Mouse (Mus musculus) MEL (cell line): ENCODE results near the gene Guk1. TPM values are rescaled to one million over a fixed set of nuclear protein-coding genes. Genes with fewer than 3 reads are reported as not detected.

ENCODE experiments used
- DNase-seq: peaks from one replicate; pipeline ENCODE4 v3.0.0; 2011; ENCODE audit warnings: low read depth, low spot score
- H3K27ac ChIP-seq: 2 replicates; pipeline ENCODE4 v1.5.1; 2012; ENCODE audit warnings: low read depth, mild to moderate bottlenecking, control low read depth, low read length, moderate library complexity; ENCODE audit not compliant: control insufficient read depth
- H3K27me3 ChIP-seq, 2 experiments: fragments of 150-350 bp in 1 of 2; sonication (generic) in 1 of 2; 2 replicates each; pipeline ENCODE4 v1.6.1; 2012; ENCODE audit warnings: low read length in 2 of 2, mild to moderate bottlenecking in 2 of 2, improper control_type of control experiment in 1 of 2, moderate library complexity in 1 of 2; ENCODE audit not compliant: insufficient read depth in 2 of 2, control insufficient read depth in 1 of 2
- H3K36me3 ChIP-seq, 2 experiments: 2 replicates each; pipeline ENCODE4 v1.6.1; 2012 to 2014; ENCODE audit warnings: low read length in 2 of 2, improper control_type of control experiment in 1 of 2, inconsistent platforms in 1 of 2, mild to moderate bottlenecking in 1 of 2; ENCODE audit not compliant: insufficient read depth in 2 of 2, control insufficient read depth in 1 of 2
- H3K4me1 ChIP-seq, 2 experiments: fragments of 150-350 bp in 1 of 2; sonication (generic) in 1 of 2; 2 replicates each; pipeline ENCODE4 v1.6.1; 2012; ENCODE audit warnings: low read length in 2 of 2, improper control_type of control experiment in 1 of 2, mild to moderate bottlenecking in 1 of 2; ENCODE audit not compliant: insufficient read depth in 2 of 2, control insufficient read depth in 1 of 2
- H3K4me3 ChIP-seq, 2 experiments: fragments of 150-350 bp in 1 of 2; sonication (generic) in 1 of 2; 2 replicates each; pipeline ENCODE4 v1.5.1; 2012; ENCODE audit warnings: low read depth in 2 of 2, low read length in 2 of 2, mild to moderate bottlenecking in 2 of 2, moderate library complexity in 2 of 2, control low read depth in 1 of 2, improper control_type of control experiment in 1 of 2; ENCODE audit not compliant: control insufficient read depth in 1 of 2, insufficient read depth in 1 of 2
- H3K79me2 ChIP-seq: 2 replicates; pipeline ENCODE4 v1.6.1; 2012; ENCODE audit warnings: mild to moderate bottlenecking, low read length, moderate library complexity; ENCODE audit not compliant: control insufficient read depth, poor library complexity, insufficient read depth
- H3K9ac ChIP-seq: 2 replicates; pipeline ENCODE4 v1.6.1; 2012; ENCODE audit warnings: low read depth, mild to moderate bottlenecking, control low read depth, low read length, moderate library complexity; ENCODE audit not compliant: control insufficient read depth, poor library complexity, severe bottlenecking
- H3K9me3 ChIP-seq: fragments of 150-350 bp; sonication (generic); replicated peaks from 2 replicates; pipeline ENCODE4 v1.6.1; 2012; ENCODE audit warnings: mild to moderate bottlenecking, low read length, improper control_type of control experiment, moderate library complexity; ENCODE audit not compliant: insufficient read depth
- BHLHE40 ChIP-seq: IDR thresholded peaks from 2 replicates; pipeline ENCODE4 v1.6.1; 2012; ENCODE audit warnings: low read depth, mild to moderate bottlenecking, inconsistent platforms, low read length, improper control_type of control experiment, borderline replicate concordance
- CHD1 ChIP-seq: IDR thresholded peaks from 2 replicates; pipeline ENCODE4 v1.6.1; 2012; ENCODE audit warnings: low read depth, mild to moderate bottlenecking, inconsistent platforms, low read length, improper control_type of control experiment
- CHD2 ChIP-seq: IDR thresholded peaks from 2 replicates; pipeline ENCODE4 v1.6.1; 2011; ENCODE audit warnings: low read length, improper control_type of control experiment
- CTCF ChIP-seq, 3 experiments: IDR thresholded peaks in 2 of 3; conservative IDR thresholded peaks in 1 of 3; 2 replicates each; pipeline ENCODE4 v1.5.1; 2011 to 2012; ENCODE audit warnings: low read length in 3 of 3, low read depth in 2 of 3, mild to moderate bottlenecking in 2 of 3, improper control_type of control experiment in 1 of 3, inconsistent platforms in 1 of 3, mixed read lengths in 1 of 3, moderate library complexity in 1 of 3; ENCODE audit not compliant: control insufficient read depth in 1 of 3, insufficient read depth in 1 of 3, poor library complexity in 1 of 3, severe bottlenecking in 1 of 3
- E2F4 ChIP-seq: IDR thresholded peaks from 2 replicates; pipeline ENCODE4 v1.6.1; 2011; ENCODE audit warnings: low read depth, low read length, improper control_type of control experiment, borderline replicate concordance
- ELF1 ChIP-seq: IDR thresholded peaks from 2 replicates; pipeline ENCODE4 v1.6.1; 2014; ENCODE audit warnings: low read depth, mild to moderate bottlenecking, inconsistent platforms, low read length, improper control_type of control experiment, moderate library complexity
- EP300 ChIP-seq, 2 experiments: IDR thresholded peaks; 2 replicates each; pipeline ENCODE4 v1.6.1; 2011; ENCODE audit warnings: improper control_type of control experiment in 2 of 2, low read length in 2 of 2, low read depth in 1 of 2, mild to moderate bottlenecking in 1 of 2
- GABPA ChIP-seq: IDR thresholded peaks from 2 replicates; pipeline ENCODE4 v1.6.1; 2012; ENCODE audit warnings: low read depth, mild to moderate bottlenecking, inconsistent platforms, low read length, improper control_type of control experiment, moderate library complexity
- GATA1 ChIP-seq: IDR thresholded peaks from 2 replicates; pipeline ENCODE4 v1.6.1; 2011; ENCODE audit warnings: low read depth, low read length, improper control_type of control experiment
- HCFC1 ChIP-seq: IDR thresholded peaks from 2 replicates; pipeline ENCODE4 v1.6.1; 2012; ENCODE audit warnings: low read depth, mild to moderate bottlenecking, inconsistent platforms, low read length, improper control_type of control experiment, moderate library complexity
- JUND ChIP-seq: IDR thresholded peaks from 2 replicates; pipeline ENCODE4 v1.6.1; 2011; ENCODE audit warnings: low read depth, mild to moderate bottlenecking, improper control_type of control experiment, low read length
- KAT2A ChIP-seq: conservative IDR thresholded peaks from 2 replicates; pipeline ENCODE4 v1.6.1; 2012; ENCODE audit warnings: low read depth, low read length, improper control_type of control experiment, inconsistent platforms
- MAFK ChIP-seq: IDR thresholded peaks from 2 replicates; pipeline ENCODE4 v1.6.1; 2011; ENCODE audit warnings: low read depth, mild to moderate bottlenecking, low read length, improper control_type of control experiment, borderline replicate concordance
- MAX ChIP-seq: IDR thresholded peaks from 2 replicates; pipeline ENCODE4 v1.6.1; 2011; ENCODE audit warnings: low read length, improper control_type of control experiment
- MEF2A ChIP-seq: IDR thresholded peaks from 2 replicates; pipeline ENCODE4 v1.6.1; 2014; ENCODE audit warnings: low read depth, mild to moderate bottlenecking, inconsistent platforms, low read length, improper control_type of control experiment; ENCODE audit not compliant: poor library complexity, insufficient replicate concordance, severe bottlenecking; ENCODE audit errors: extremely low read depth
- MXI1 ChIP-seq: IDR thresholded peaks from 2 replicates; pipeline ENCODE4 v1.6.1; 2011; ENCODE audit warnings: mild to moderate bottlenecking, low read depth, low read length, improper control_type of control experiment
- MYC ChIP-seq: IDR thresholded peaks from 2 replicates; pipeline ENCODE4 v1.6.1; 2011; ENCODE audit warnings: low read depth, mild to moderate bottlenecking, low read length, improper control_type of control experiment, moderate library complexity
- NELFE ChIP-seq: IDR thresholded peaks from 2 replicates; pipeline ENCODE4 v1.6.1; 2011; ENCODE audit warnings: low read depth, low read length, improper control_type of control experiment
- POLR2AphosphoS5 ChIP-seq: IDR thresholded peaks from 2 replicates; pipeline ENCODE4 v1.6.1; 2012; ENCODE audit warnings: low read depth, borderline replicate concordance, mild to moderate bottlenecking, inconsistent platforms, low read length, moderate library complexity, mixed read lengths
- RAD21 ChIP-seq: IDR thresholded peaks from 2 replicates; pipeline ENCODE4 v1.6.1; 2011; ENCODE audit warnings: mild to moderate bottlenecking, low read depth, low read length, improper control_type of control experiment
- RCOR1 ChIP-seq: IDR thresholded peaks from 2 replicates; pipeline ENCODE4 v1.6.1; 2012; ENCODE audit warnings: low read depth, mild to moderate bottlenecking, inconsistent platforms, low read length, improper control_type of control experiment
- SIN3A ChIP-seq: IDR thresholded peaks from 2 replicates; pipeline ENCODE4 v1.6.1; 2012; ENCODE audit warnings: low read length, improper control_type of control experiment, inconsistent platforms
- SMC3 ChIP-seq: IDR thresholded peaks from 2 replicates; pipeline ENCODE4 v1.6.1; 2011; ENCODE audit warnings: low read depth, low read length, improper control_type of control experiment
- TBP ChIP-seq: IDR thresholded peaks from 2 replicates; pipeline ENCODE4 v1.8.0; 2011; ENCODE audit warnings: low read depth, low read length, improper control_type of control experiment
- UBTF ChIP-seq: IDR thresholded peaks from 2 replicates; pipeline ENCODE4 v1.6.1; 2012; ENCODE audit warnings: low read depth, mild to moderate bottlenecking, inconsistent platforms, low read length, improper control_type of control experiment, moderate library complexity, borderline replicate concordance; ENCODE audit not compliant: insufficient read depth
- USF1 ChIP-seq: IDR thresholded peaks from 2 replicates; pipeline ENCODE4 v1.6.1; 2014; ENCODE audit warnings: low read depth, mild to moderate bottlenecking, inconsistent platforms, low read length, improper control_type of control experiment, moderate library complexity
- USF2 ChIP-seq, 2 experiments: IDR thresholded peaks; 2 replicates each; pipeline ENCODE4 v1.6.1; 2011 to 2012; ENCODE audit warnings: improper control_type of control experiment in 2 of 2, low read length in 2 of 2, borderline replicate concordance in 1 of 2, inconsistent platforms in 1 of 2, low read depth in 1 of 2, mild to moderate bottlenecking in 1 of 2; ENCODE audit not compliant: insufficient read depth in 1 of 2
- ZC3H11A ChIP-seq: IDR thresholded peaks from 2 replicates; pipeline ENCODE4 v1.6.1; 2012; ENCODE audit warnings: low read depth, mild to moderate bottlenecking, inconsistent platforms, low read length, improper control_type of control experiment
- ZKSCAN1 ChIP-seq: IDR thresholded peaks from 2 replicates; pipeline ENCODE4 v1.6.1; 2012; ENCODE audit warnings: low read depth, mild to moderate bottlenecking, inconsistent platforms, low read length, improper control_type of control experiment, moderate library complexity
- ZMIZ1 ChIP-seq: IDR thresholded peaks from 2 replicates; pipeline ENCODE4 v1.6.1; 2012; ENCODE audit warnings: low read depth, mild to moderate bottlenecking, inconsistent platforms, low read length, improper control_type of control experiment, moderate library complexity
- polyA plus RNA-seq, 2 experiments: library from polyadenylated mRNA; stranded (reverse) in 1 of 2; unstranded in 1 of 2; fragments of >175 nt in 1 of 2; fragments of >200 nt in 1 of 2; gene quantifications; 2 replicates each; pipeline versions ENCODE4 v1.2.1 to v1.2.4; 2012; ENCODE audit warnings: low replicate concordance in 2 of 2, low read depth in 1 of 2; ENCODE audit not compliant: insufficient read length in 2 of 2, insufficient read depth in 1 of 2, missing spikeins in 1 of 2
- total RNA-seq: library from RNA; depleted of rRNA; stranded (reverse); fragments of 300-350 nt; gene quantifications from 2 replicates; pipeline ENCODE4 v1.2.3, GENCODE M21; 2012

The Guk1 gene
- total and polyA plus RNA-seq, 3 experiments = 215 to 295 TPM; not detected in 1

DNA sequence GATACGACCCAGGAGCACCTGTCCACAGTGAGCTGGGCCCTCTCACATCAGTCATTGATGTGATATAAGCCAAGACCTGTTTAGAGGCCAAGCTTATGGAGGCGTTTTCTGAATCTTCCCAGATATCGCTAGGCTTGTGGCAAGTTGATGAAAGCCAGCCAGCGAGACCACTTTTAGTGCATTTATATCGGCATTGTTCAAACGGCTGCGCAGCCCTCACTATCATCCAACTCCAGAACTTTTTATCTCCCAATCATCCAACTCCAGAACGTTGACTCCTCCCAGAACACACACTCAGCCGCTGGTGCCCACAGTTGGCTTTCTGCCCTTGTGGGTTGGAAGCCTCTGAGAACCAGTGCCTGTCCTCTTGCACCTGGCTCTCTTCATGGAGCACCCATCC, 27.6 kb downstream of the Guk1 start (continued):
- TF ChIP-seq GABPA = no peak
- TF ChIP-seq EP300 (IDR thresholded peaks at IDR 0.05; ENCODE audit: low read depth in 1 of 2, low read length in 2 of 2) = peak; percentile 98 to 99
- no peak; the same call in 1 of the 2 replicates for TF ChIP-seq CHD2
- no peak for TF ChIP-seq E2F4
- TF ChIP-seq GATA1 = peak; percentile 100
- no peak for TF ChIP-seq KAT2A
- TF ChIP-seq NELFE = peak; percentile 46
- no peak for TF ChIP-seq POLR2AphosphoS5
- peak; percentile 90 for TF ChIP-seq SIN3A
- no peak for TF ChIP-seq USF1

- peak within 1 kb of the TSS; percentile 93 for H3K9ac ChIP-seq
- DNase-seq = peak; percentile 100
- H3K9me3 ChIP-seq = no peaks in the 10 kb centered on the region
- H3K36me3 ChIP-seq = peaks cover 0 to 31% of the 10 kb centered on the region in 2 experiments; a peak in 2 of 4 replicates
- no peaks in the 10 kb centered on the region for H3K27me3 ChIP-seq
- peak within 1 kb of the TSS; percentile 75 to 81 for H3K4me3 ChIP-seq
- peaks cover 10% of the 10 kb centered on the region for H3K79me2 ChIP-seq
- peak within 1 kb of the TSS; percentile 97 for H3K27ac ChIP-seq
- peaks cover 22 to 37% of the 10 kb centered on the region in 2 experiments for H3K4me1 ChIP-seq
- TF ChIP-seq USF2 (IDR thresholded peaks at IDR 0.05; ENCODE audit: borderline replicate concordance in 1 of 2, insufficient read depth in 1 of 2, low read depth in 1 of 2, low read length in 2 of 2) (no peak), MYC (peak; percentile 91), POLR2AphosphoS5 (no peak), RCOR1 (peak; percentile 95), MXI1 (peak; percentile 85), CHD1 (peak; percentile 68; the same call in 1 of the 2 replicates), TBP (no peak; the same call in none of the 2 replicates), GABPA (no peak), HCFC1 (peak; percentile 92), CTCF (IDR thresholded peaks at IDR 0.05 in 2 of 3, conservative IDR thresholded peaks at IDR 0.05 in 1 of 3; ENCODE audit: control insufficient read depth in 1 of 3, insufficient read depth in 1 of 3, low read depth in 2 of 3, low read length in 3 of 3, poor library complexity in 1 of 3, severe bottlenecking in 1 of 3) (peak in 2 of 3 experiments; percentile 19 to 41; a peak in 2 of 6 replicates), KAT2A (peak; percentile 88), SMC3 (peak; percentile 18; the same call in 1 of the 2 replicates), EP300 (IDR thresholded peaks at IDR 0.05; ENCODE audit: low read depth in 1 of 2, low read length in 2 of 2) (peak; percentile 26 to 75), USF1 (peak; percentile 17; the same call in 1 of the 2 replicates), ZKSCAN1 (no peak), RAD21 (no peak), ZMIZ1 (peak; percentile 73), MAFK (0 out of 2 replicates have a peak, but pooled peaks have one; percentile 45), MEF2A (peak; percentile 56; the same call in 1 of the 2 replicates), NELFE (peak; percentile 94), BHLHE40 (peak; percentile 93), ELF1 (peak; percentile 100), UBTF (no peak), SIN3A (peak; percentile 90), JUND (no peak), MAX (peak; percentile 89), ZC3H11A (no peak)
Observed at GRCm38 (mm10) chr11:59163255-59164236, 28.5 kb downstream of the Guk1 start, which contains the start of gene Iba57. Gene Iba57 (minus strand): TSS chr11:59163739.
